Mouse (Mus musculus) kidney, embryonic 16.5 days (tissue): ENCODE measurements at regions not wholly inside any gene's neighbourhood (a gene's known extent, or its start where the extent isn't known, plus 50 kb on each side); places are given as distances from the start of the nearest gene placed in this dataset.

Experiments used
- ATAC-seq: fragments of 200-750 bp; cut with Nextera tagmentation; 2 replicates; pipeline ENCODE4 v1.8.0; 2017; ENCODE audit warnings: moderate TSS enrichment; ENCODE audit not compliant: low FRiP score, low TSS enrichment
- H3K27ac ChIP-seq: fragments of 300-500 bp; sonication (generic); 2 replicates; pipeline ENCODE4 v1.5.1; 2014; ENCODE audit warnings: low read length
- H3K27me3 ChIP-seq: fragments of 300-500 bp; sonication (generic); 2 replicates; pipeline ENCODE4 v1.6.1; 2014; ENCODE audit warnings: low read length, control low read depth, mixed read lengths; ENCODE audit not compliant: insufficient read depth
- H3K36me3 ChIP-seq: fragments of 300-500 bp; sonication (generic); 2 replicates; pipeline ENCODE4 v1.6.1; 2014; ENCODE audit warnings: low read length, control low read depth, mixed read lengths; ENCODE audit not compliant: insufficient read depth
- H3K4me1 ChIP-seq: fragments of 300-500 bp; sonication (generic); 2 replicates; pipeline ENCODE4 v1.6.1; 2014; ENCODE audit warnings: low read length, control low read depth, mixed read lengths; ENCODE audit not compliant: insufficient read depth
- H3K4me2 ChIP-seq: fragments of 300-500 bp; sonication (generic); replicated peaks from 2 replicates; pipeline ENCODE4 v1.6.1; 2014; ENCODE audit warnings: low read depth, low read length
- H3K4me3 ChIP-seq: fragments of 300-500 bp; sonication (generic); 2 replicates; pipeline ENCODE4 v1.5.1; 2014; ENCODE audit warnings: mild to moderate bottlenecking, low read length
- H3K9ac ChIP-seq: fragments of 300-500 bp; sonication (generic); replicated peaks from 2 replicates; pipeline ENCODE4 v1.6.1; 2014; ENCODE audit warnings: low read length
- H3K9me3 ChIP-seq: fragments of 300-500 bp; sonication (generic); 2 replicates; pipeline ENCODE4 v1.6.1; 2016; ENCODE audit warnings: low read length, control low read depth
- WGBS: fragments of 180-500 bp; shearing (Covaris S2); extraction: QIAGEN DNeasy Blood & Tissue Kit; methylation state at CpG from one replicate; pipeline ENCODE4 v1.1.7; 2014; 5-methylcytosine and 5-hydroxymethylcytosine counted together

DNA sequence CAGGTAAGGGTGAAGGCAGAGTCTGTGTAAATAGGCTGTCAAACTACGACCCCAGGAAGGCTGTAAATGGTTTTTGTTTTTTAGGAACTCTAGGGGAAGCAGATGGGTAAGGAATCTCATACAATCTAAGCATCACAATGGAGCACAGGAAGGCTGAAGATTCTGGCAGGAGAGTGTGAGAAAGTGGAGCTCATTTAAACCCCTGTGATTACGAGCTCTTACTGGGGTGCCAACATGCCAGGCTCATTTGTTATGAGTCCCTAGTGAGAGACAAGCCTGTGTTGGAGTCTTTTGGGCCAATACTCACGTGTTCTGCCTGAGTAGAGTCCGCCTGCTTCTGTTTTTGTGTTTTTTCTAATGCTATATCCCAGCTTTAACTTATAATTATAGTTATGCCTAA lies 169.3 kb upstream of the Ankrd50 start:
- Histone ChIP-seq H3K9ac (no peak overlapping the region), H3K4me1 (no peaks in the 10 kb centered on the region), H3K4me3 (no peak overlapping the region), H3K9me3 (no peaks in the 10 kb centered on the region), H3K36me3 (no peaks in the 10 kb centered on the region), H3K27ac (no peak overlapping the region), H3K27me3 (no peaks in the 10 kb centered on the region), H3K4me2 (no peak overlapping the region)
- no peak for ATAC-seq
- WGBS, result 70% methylated on average over 4 of the region's 4 CpGs

DNA sequence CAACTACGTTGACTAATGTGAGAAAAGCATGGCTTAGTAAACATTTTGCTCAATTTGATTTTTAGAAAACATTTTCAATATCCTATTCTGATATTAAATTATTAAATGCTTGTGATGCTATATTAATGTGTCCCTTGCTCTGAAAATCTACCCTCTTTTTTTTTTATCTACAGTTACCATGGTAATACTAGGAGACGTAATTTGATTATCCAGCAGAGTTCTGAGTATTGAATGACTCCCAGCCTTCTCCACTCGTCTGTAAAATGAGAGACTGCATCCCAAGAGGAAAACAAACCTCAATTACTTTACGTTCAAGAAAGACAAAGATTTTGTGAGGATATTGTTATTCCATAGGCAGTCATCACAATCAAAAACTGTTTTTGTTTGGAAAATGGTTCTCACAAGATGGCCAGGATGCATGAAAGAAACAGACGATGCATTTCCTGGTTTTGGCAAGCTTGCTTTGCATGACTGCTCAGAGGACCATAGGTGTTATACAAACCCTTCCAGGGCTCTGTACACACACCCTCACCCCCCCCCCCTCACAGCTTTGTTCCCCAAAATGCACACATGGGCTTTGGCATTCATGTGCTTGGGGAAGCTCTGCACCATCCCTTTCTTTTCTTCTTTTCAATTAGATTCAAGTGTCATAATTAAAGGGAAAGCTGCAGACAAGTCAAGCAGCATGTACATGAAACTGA lies 168.5 kb upstream of the Ankrd50 start:
- Histone ChIP-seq H3K27me3 (no peaks in the 10 kb centered on the region), H3K9me3 (no peaks in the 10 kb centered on the region), H3K27ac (no peak overlapping the region), H3K36me3 (no peaks in the 10 kb centered on the region), H3K9ac (no peak overlapping the region), H3K4me1 (no peaks in the 10 kb centered on the region), H3K4me2 (no peak overlapping the region), H3K4me3 (no peak overlapping the region)
- 38% methylated on average over 5 of the region's 5 CpGs for WGBS
- ATAC-seq, result no peak

DNA sequence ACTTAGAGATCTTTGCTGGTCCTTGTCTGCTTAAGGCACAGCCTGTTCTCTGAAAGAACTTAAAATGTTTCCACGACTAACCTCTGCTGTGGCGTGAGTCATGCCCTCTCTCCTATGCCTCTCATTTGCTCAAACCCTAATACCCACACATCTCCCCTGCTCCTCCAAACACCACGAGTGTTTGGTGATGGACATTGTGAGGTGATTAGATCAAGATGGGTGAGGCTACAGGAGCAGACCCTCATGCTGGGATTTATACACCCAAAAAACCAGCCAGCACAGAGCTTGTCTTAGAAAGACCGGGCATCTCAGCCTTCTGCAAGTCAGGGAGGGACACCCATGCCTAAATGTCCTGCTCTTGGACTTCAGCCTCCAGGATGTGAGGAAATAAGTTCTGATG lies 165.5 kb upstream of the Ankrd50 start:
- WGBS, result 69% methylated on average over 4 of the region's 4 CpGs
- no peak for ATAC-seq

DNA sequence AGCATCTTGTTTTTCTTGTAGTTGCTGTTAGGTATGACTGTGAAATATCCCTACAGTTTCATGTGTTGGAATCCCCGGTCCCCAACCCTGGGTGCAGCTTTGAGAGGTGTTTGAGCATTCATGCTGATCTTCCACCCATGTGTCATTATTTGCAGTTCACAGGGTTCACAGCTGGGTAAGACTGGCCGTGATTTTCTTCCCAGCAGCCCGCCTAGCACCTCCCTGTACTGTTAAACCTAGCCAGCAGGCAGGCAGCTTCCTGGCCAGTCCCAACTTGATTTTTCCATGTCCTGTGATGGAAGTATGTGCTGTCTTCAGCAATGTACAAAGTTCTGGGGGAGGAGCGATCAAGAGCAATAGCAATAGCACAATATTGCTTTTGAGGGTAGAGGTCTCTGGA lies 164.0 kb upstream of the Ankrd50 start:
- ATAC-seq, result no peak
- no peak overlapping the region for H3K4me3 ChIP-seq
- H3K9ac ChIP-seq, result no peak overlapping the region
- H3K9me3 ChIP-seq, result no peaks in the 10 kb centered on the region
- no peaks in the 10 kb centered on the region for H3K4me1 ChIP-seq
- no peaks in the 10 kb centered on the region for H3K36me3 ChIP-seq
- WGBS, result 52% methylated on average over 4 of the region's 4 CpGs
- H3K27ac ChIP-seq, result no peak overlapping the region
- no peaks in the 10 kb centered on the region for H3K27me3 ChIP-seq
- H3K4me2 ChIP-seq, result no peak overlapping the region

More for the DNA sequence above, 165.5 kb upstream of the Ankrd50 start:
- Histone ChIP-seq H3K27ac (no peak overlapping the region), H3K36me3 (no peaks in the 10 kb centered on the region), H3K4me3 (no peak overlapping the region), H3K27me3 (no peaks in the 10 kb centered on the region), H3K9ac (no peak overlapping the region), H3K9me3 (no peaks in the 10 kb centered on the region), H3K4me2 (no peak overlapping the region), H3K4me1 (no peaks in the 10 kb centered on the region)

DNA sequence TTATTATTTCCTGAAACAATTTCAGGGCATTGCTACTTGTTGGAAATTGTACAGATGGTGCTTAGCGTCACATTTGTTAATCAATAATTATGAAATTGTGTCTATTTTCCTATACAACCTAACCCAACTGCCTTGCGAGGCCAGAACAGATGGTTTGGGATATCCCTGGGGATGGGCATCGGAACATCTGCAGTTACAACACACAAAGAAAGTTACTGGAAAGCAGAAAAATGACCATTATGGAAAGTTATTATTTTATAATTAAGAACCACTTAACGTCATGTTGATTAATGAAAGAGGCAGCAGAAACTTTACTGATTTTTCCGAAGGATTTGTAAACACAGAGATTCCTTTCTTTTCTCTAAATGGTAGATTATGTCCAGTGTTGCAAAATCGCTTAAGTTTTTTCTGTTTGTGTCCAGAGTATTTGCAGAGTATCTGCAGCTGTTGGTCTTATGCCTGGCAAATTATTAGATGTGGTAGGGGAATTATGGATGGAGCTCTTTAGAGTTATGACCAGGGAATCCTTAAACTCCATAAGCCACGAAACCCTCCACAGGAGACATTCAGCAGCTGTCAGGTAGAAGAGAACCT lies 163.2 kb upstream of the Ankrd50 start:
- H3K9ac ChIP-seq, result no peak overlapping the region
- H3K9me3 ChIP-seq, result no peaks in the 10 kb centered on the region
- no peaks in the 10 kb centered on the region for H3K4me1 ChIP-seq
- 78% methylated on average over 7 of the region's 7 CpGs for WGBS
- H3K36me3 ChIP-seq, result no peaks in the 10 kb centered on the region
- no peak for ATAC-seq
- no peaks in the 10 kb centered on the region for H3K27me3 ChIP-seq
- H3K27ac ChIP-seq, result no peak overlapping the region
- no peak overlapping the region for H3K4me3 ChIP-seq
- H3K4me2 ChIP-seq, result no peak overlapping the region

DNA sequence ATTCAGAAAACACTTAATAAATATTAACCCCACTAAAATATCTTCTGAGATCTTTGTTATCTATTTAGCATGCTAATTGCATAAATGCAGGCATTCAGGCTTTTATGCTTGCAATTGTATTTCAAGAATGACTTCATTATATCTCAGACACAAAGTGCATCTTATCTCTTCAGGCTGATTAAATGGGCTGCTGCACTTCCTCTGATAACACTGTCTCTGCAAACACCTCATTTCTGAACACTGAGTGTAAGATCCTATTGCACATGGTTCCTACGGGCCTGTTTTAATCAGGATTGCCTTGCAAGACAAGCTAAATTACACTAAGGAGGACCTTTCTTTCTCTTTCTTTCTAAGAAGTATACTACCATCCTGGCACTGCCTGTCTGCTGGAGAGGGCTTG lies 157.1 kb upstream of the Ankrd50 start:
- ATAC-seq, result no peak
- H3K4me3 ChIP-seq, result no peak overlapping the region
- no peaks in the 10 kb centered on the region for H3K27me3 ChIP-seq
- H3K4me1 ChIP-seq, result no peaks in the 10 kb centered on the region
- 67% methylated on average over 1 of the region's 1 CpGs for WGBS
- H3K36me3 ChIP-seq, result no peaks in the 10 kb centered on the region
- H3K9me3 ChIP-seq, result no peaks in the 10 kb centered on the region
- H3K9ac ChIP-seq, result no peak overlapping the region
- H3K27ac ChIP-seq, result no peak overlapping the region
- H3K4me2 ChIP-seq, result no peak overlapping the region

DNA sequence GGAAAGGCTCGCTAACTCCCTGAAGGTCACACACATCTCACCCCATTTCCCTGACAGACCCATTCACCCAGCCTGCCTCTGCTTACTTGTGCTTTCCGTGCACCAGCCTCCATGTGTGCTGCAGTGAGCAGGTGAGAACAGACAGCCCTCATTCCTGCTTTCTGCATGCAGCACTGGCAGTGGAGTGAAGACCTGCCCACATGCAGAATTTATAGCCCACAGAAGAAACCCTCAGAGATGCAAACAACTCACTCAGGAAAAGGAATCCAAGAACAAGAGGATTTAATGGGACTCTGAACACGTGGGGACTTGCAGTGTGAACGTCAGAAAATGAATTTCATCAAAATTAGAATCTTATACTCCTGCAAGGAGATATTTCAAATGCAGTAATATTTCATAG lies 152.2 kb upstream of the Ankrd50 start:
- no peaks in the 10 kb centered on the region for H3K4me1 ChIP-seq
- H3K4me3 ChIP-seq, result no peak overlapping the region
- H3K9me3 ChIP-seq, result no peaks in the 10 kb centered on the region
- H3K9ac ChIP-seq, result no peak overlapping the region
- no peak for ATAC-seq
- no peaks in the 10 kb centered on the region for H3K27me3 ChIP-seq
- WGBS, result 64% methylated on average over 4 of the region's 4 CpGs
- H3K27ac ChIP-seq, result no peak overlapping the region
- H3K36me3 ChIP-seq, result no peaks in the 10 kb centered on the region
- H3K4me2 ChIP-seq, result no peak overlapping the region

DNA sequence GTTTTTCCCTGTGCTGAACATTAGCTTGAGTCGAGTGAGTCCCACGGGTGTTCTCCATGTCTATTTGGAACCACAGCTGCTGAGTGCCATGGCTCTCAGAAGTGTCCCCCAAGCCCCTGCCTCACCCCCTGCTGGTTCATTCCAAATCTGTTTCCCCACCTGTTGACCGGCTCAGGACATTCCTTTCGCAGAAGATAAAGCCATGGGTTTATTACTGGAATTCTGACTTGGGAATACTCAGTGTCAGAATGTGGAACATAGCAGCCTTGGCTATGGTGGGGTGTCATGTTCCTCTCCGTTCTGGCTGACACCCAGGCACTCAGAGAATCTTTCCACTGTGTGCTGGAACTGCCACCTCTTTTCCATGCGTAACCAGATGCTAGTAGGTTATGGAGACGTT lies 148.7 kb upstream of the Ankrd50 start:
- Histone ChIP-seq H3K36me3 (no peaks in the 10 kb centered on the region), H3K9me3 (no peaks in the 10 kb centered on the region), H3K4me2 (no peak overlapping the region), H3K4me3 (no peak overlapping the region), H3K27me3 (no peaks in the 10 kb centered on the region), H3K4me1 (no peaks in the 10 kb centered on the region), H3K9ac (no peak overlapping the region), H3K27ac (no peak overlapping the region)
- ATAC-seq, result no peak
- WGBS, result 57% methylated on average over 7 of the region's 7 CpGs

DNA sequence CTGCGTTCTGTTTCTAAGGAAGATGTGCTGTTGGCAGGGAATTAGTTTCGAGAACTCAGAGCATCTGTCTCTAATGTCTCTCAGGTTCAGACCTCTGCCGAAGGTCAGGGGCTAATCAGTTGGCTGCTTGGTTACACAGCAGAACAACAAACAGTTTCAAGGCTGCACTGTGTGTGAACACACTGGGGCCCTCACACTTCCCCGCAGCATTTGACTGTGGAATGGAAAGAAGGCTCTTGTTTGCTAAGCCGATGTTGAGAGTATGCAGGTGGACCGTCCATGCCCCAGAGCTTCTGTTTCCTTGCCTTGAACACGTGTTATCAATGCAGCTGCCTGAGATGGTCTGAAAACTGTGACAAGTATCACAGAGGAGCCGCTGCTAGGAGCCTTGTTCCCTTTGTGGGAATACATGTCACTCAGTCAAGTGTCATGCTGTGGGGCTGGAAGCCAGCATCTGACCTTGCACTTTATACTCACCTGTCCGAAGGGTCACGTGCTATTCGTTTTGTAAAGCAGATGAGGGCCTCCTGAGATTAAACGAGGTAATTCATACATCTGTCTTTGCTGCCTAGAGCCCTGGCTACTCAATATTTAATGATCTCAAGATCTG lies 141.0 kb upstream of the Ankrd50 start:
- 57% methylated on average over 12 of the region's 12 CpGs for WGBS
- Histone ChIP-seq H3K4me1 (0 out of 2 replicates have a peak, but pooled peaks cover 4% of the 10 kb centered on the region), H3K9ac (no peak overlapping the region), H3K4me2 (no peak overlapping the region), H3K4me3 (no peak overlapping the region), H3K27ac (no peak overlapping the region), H3K27me3 (no peaks in the 10 kb centered on the region), H3K9me3 (no peaks in the 10 kb centered on the region), H3K36me3 (no peaks in the 10 kb centered on the region)
- ATAC-seq, result no peak

DNA sequence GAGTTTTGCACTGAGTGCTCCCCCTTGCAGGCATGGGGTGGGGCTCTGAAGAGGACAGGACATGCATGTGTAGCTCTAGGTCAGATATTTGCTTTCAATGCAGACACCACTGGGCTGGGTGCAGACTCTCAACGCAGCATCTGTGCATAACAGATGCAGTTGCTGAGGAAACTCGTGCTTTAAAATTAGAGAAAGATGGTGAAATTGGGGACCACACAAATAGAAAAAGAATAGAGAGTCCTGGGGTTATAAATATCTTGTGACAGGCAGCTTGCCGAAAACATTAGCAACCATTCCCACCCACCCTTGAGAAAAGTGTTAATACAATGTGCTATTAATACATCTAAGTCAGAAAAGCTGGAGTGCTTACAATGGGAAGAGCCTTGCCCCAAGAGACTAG lies 133.3 kb upstream of the Ankrd50 start:
- WGBS, result 50% methylated on average over 3 of the region's 3 CpGs
- Histone ChIP-seq H3K4me3 (no peak overlapping the region), H3K4me2 (no peak overlapping the region), H3K4me1 (no peaks in the 10 kb centered on the region), H3K27ac (no peak overlapping the region), H3K36me3 (no peaks in the 10 kb centered on the region), H3K27me3 (no peaks in the 10 kb centered on the region), H3K9me3 (no peaks in the 10 kb centered on the region), H3K9ac (no peak overlapping the region)
- ATAC-seq, result no peak
